Mouse (Mus musculus) kidney, postnatal 4 days (tissue): ENCODE measurements around the gene Olfr519.

ENCODE experiments used
- DNase-seq, 2 experiments: peaks; one replicate each; pipeline ENCODE4 v3.0.0; 2021; ENCODE audit warnings: mixed read lengths in 2 of 2

Gene Olfr519

DNA sequence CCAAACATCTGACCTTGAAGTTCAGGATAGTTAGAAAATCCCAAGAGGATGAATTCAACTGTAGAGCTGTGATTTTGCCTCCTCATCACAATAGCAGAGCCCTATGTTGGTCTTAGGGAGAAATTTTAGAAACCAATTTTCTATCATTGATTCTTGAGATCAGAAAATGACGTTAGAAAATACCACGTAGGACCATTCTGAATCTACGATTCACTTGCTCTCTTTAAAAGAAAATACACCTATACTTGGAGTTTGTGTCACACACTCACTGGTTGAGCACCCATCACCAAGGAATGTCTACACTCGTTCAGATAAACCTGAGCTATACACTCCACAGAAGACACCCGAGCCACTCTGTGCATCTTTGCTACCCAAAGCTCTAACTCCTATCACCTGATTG, at the start of gene Olfr519:
TSS of gene Olfr519 (minus strand) at position 101 of the 400 bp plus-strand sequence.
- no peak for DNase-seq

DNA sequence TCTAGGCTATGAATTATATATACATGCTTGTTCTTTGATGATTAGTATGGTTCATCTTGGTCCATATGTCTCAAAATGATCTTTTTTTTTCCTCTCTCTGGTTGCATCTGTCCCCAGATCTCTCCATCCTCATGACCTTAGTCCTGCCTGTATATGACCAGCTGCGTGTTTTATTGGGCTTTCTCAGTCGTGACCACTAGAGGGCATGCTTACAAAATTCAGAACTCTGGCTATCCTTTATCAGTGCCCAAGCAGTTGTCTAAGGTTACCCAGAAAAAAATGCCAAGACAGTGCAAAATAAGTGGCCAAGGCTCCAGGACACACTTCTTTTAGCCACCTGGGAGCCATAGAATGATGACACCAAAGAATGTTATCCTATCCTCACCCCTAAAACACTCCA, 49.8 kb upstream of the Olfr519 start:
- peak; percentile 48 to 55 for DNase-seq

DNA sequence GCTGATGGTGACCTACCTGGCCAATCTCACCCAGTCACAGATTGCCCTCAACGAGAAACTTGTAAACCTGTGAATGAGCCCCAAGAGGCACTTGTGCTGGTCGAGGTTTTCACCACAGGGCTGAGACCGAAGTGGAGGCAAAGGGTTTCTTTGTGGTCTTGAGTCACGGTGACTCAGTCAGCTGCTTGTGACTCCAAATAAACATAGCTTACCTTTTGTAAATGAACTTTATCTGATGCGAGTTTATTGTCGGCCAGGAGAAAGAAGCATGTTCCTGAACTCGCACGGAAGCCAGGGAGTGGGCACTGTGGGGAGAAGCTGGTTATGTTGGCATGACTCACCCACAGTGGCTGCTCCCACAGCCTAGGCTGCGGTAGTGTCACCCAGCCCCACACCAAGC, 47.2 kb upstream of the Olfr519 start:
- no peak for DNase-seq

DNA sequence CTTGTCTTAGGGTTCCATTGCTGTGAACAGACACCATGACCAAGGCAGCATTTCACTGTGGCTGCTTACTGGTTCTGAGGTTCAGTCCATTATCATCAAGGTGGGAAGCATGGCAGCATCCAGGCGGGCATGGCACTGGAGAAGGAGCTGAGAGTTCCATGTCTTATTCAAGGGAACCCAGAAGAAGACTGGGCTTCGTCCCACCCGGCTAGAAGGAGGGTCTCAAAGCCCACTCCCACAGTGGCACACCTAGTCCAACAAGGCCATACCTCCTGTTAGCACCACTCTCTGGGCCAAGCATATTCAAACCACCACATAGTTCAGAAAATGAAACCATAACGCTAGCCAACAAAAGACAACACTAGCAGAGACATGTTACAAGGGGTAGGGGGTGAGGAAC, 42.4 kb upstream of the Olfr519 start:
- DNase-seq: no peak

DNA sequence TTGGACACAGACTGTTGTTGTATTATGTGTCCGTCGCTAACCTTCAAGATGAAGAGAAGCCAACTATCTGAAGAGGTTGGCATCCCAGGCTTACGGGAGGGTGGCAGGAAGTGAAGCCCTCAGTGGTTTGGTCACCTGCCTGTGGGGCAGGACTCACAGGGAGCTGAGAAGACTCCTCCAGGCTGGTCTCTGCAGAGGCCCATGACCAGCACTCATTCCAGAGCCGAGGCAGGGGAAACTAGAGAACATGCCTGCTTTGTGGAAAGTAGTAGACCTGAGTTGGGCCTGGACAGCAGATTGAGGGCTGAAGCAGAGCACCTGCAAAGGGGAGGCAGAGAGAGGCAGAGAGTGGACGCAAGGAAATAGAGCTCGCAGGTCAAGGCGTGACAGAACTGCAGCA, 41.2 kb upstream of the Olfr519 start:
- no peak for DNase-seq

DNA sequence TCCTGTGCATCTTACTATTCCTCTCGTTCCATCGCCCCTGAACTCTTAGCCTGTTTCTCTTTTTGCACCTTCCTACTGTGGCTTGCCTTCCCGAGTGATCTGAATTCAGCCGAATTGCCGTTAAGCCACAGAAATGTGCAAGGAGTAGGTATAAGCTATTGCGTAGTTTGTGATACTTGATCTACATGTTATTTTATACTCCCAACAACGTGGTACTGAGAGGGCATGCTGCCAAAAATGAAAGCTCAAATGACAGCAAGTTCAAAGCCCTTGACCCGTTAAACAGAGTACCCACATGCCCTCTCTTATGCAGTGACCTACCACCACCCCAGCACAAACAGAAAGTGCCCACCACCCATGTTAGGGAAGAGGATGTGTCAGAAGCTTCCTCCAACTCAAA, 40.6 kb upstream of the Olfr519 start:
- DNase-seq: no peak

DNA sequence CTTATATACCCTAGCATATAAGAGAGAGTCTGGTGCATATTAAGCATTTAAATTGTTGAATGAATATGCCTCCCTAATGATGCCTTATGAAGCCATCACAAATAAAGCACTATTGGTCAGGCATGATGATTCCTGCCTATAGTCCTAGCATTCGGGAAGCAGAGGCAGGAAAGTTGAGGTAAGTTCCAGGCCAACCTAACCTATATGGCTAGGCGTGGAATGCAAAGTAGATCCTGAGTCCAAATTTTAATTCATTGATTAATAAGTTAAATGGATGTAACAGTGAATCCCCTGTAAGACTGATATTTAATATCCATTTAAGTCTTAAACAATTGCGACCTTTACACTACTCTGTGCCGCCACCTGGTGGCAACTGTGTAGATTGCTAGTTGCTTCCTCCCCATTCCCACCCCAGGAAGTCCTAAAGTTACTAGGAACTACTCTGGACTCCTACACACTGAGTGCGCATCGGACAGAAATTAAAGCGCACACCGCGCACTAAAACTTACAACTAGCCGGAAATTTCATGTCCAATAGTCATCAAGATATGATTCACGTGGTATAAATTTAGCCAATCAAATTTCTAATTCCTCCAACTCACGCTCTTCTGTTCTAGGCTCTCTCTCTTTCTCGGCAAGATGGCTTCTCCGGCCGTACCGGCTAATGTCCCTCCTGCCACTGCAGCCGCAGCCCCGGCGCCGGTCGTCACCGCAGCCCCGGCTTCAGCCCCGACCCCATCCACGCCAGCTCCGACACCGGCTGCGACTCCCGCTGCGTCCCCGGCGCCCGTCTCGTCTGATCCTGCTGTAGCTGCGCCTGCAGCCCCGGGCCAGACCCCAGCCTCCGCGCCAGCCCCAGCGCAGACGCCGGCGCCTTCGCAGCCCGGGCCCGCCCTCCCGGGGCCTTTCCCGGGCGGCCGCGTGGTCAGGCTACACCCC, 39.8 kb upstream of the Olfr519 start, which contains the start of gene Eif3f:
TSS of gene Eif3f (plus strand) at position 624 of the 938 bp plus-strand sequence.
- peak; percentile 94 to 95 for DNase-seq

DNA sequence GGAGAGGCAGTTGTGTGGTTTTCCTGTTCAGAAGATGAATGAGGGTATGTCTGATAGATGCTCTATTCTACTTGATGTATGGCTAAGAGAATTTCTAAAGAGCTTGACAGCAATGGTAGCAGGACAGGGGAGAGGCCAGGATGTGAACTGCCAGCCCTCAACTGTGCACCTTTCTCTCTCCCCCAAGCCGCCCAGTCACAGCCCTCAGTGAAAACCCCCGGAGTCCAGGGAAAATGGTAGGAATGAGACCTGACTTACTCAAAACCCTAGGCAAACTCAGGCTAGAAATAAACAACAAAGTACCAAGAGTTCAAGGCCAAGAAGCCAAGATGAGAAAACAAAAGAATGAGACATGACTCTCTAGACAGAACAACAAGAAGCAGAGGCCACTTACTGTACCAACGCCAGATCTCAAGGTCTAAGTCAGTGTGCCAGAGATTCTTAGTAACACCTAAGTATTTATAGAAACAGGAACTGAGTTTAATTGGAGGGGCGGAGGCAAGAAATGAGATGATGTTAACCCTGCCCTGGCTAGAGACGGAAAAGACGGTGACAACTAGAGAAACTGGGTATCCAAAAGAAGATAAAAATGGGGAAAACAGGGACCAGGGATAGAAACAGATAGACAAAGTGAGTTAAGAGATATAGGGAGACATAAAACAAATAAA, 35.6 kb upstream of the Olfr519 start, which contains the start of gene Nlrp10:
TSS of gene Nlrp10 (minus strand) at position 453 of the 668 bp plus-strand sequence.
- DNase-seq: no peak

DNA sequence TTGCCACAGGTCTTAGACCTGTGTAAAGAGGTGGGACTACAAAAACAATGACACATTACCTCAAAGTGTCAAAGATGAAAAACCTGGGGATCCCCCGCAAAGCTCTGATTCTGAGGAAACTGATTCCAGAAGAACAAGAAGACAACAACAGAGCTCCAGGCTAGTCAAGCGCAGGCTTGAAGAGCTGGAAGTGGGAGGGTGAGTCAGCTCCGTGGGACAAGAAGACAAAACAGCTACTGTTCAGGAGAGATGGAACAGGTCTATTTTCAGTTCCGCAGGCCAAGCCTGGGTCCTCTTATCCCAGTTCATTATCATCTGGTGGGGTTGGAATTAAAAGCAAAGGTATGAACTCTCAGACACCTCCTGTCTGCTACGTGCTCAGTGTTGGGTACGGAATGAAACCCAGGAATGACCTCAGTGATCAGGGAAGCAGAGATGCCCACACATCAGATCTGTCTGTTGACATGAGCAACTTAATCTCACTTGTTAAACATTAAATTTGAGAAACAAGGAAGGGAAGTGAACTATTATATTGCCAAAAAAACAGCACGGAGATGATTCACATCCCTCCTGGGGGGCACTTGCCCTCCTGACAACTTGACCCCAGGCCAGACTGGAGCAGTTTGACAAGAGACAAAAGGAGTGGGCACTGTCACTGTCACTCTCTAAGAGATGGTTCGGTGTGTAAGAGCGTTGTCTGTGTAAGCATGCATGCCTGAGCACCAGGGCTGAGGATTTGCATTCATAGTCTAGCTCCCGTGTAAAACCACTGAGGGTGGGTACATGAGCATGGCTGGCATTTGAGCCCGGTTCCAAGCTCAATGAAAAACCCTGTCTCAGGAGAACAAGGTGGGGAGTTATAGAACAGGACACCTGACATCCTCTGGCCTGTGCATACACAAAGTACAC, 34.3 kb upstream of the Olfr519 start:
- DNase-seq: no peak

DNA sequence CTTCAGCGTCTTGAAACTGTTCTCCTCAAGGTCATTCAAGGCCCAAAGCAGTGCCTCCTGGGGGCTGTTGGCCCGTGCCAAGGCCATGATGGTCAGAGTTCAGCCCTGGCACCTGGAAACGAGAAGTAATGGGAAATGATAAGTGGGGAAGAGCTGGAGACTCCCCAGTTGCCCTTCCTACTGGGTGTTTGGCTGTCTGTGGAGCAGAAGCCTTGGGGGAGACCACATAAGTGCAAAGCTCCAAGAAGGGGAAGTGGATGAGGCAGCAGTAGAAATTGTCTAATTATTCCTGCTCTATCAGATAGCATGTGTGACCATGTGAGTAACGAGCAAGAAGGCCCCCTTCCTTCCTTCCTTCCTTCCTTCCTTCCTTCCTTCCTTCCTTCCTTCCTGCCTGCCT, 32.8 kb upstream of the Olfr519 start:
- DNase-seq: no peak

DNA sequence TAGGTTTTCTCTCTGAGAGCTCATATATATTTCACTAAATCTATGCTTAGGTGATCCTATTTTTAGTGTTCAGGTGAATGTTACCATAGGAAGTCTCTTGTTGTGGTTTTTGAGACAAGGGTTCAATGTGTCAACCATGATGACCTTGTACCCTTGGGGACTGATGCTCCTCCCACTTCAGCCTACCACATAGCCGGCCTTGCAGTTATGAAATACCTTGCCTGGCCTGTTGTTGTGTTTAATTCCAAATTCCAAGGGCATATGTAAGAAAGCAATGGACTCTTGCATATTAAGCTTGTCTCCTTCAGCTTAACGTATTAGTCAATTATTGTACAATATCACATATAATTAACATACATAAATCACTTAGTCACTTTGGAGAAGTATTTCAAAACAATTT, 9.7 kb upstream of the Olfr519 start:
- DNase-seq: no peak

DNA sequence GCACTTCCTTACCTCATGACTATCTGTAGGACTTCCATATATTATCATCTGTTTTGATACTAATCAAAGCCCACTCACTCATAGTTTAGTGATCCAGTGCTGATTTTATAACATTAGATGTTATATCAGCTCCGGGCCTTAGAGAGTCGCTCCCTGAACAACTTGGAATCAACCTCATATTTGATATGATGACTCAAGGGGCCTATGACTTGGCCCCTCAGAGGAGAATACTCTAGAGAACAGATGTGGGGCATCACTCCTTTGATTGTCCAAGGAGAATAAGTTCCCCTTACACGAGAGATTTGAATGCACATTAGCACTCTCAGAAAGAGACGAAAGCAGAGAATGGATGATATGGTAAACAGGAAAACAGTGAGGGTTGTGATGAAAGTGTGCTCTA, 9.3 kb downstream of the Olfr519 start, which contains the start of gene Olfr518:
TSS of gene Olfr518 (minus strand) at position 101 of the 400 bp plus-strand sequence.
- DNase-seq: no peak

DNA sequence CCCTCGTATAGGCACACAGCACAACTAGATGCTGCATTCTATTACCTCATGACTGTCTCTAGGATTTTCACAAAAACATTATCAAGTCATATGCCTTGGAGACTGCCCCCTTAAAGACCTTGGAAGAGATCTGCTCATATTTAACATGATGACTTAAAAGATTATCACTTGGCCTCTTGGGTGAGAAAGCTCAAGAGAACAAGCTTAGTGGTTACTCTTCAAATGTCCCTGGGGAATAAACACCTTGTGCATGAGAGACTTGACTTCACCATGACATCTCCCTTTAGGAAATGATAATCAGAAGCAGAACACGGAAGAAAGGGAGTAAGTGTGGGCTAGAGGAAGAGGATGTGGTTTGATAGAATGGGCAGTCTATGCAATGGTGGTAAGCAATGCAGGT, 21.9 kb downstream of the Olfr519 start, which contains the start of gene Olfr517:
TSS of gene Olfr517 (minus strand) at position 101 of the 400 bp plus-strand sequence.
- DNase-seq: no peak

DNA sequence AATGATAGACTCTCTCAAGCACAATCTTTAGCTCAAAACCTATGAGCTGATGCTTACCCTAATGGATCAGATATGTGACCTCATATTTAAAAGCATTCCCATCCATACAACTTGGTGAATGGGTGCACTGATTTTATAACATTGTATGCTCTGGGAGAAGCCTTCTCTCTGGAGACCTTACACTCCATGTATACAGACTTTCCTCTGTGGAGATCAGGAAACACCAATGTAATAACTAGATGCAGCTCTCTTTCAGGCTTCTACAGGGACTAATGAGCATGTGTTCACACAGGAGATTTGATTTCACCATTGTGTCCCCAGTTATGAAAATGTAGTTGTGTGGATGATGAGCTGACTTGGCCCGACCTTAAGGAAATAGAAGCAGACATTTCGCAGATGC, 43.8 kb downstream of the Olfr519 start, which contains the start of gene Olfr516:
TSS of gene Olfr516 (minus strand) at position 101 of the 400 bp plus-strand sequence.
- no peak for DNase-seq
